Mouse (Mus musculus) liver, adult 2 months (tissue): ENCODE measurements at regions not wholly inside any gene's neighbourhood (a gene's known extent, or its start where the extent isn't known, plus 50 kb on each side); places are given as distances from the start of the nearest gene placed in this dataset.

Experiments used
- CTCF ChIP-seq: fragments of 200-500 bp; IDR thresholded peaks from 2 replicates; pipeline ENCODE4 v1.5.1; 2011; ENCODE audit warnings: low read depth, low read length, control low read depth
- POLR2A ChIP-seq: fragments of 200-500 bp; IDR thresholded peaks from 2 replicates; pipeline ENCODE4 v1.6.1; 2011; ENCODE audit warnings: low read length, control low read depth; ENCODE audit not compliant: insufficient read depth; ENCODE audit errors: extremely low read depth

DNA sequence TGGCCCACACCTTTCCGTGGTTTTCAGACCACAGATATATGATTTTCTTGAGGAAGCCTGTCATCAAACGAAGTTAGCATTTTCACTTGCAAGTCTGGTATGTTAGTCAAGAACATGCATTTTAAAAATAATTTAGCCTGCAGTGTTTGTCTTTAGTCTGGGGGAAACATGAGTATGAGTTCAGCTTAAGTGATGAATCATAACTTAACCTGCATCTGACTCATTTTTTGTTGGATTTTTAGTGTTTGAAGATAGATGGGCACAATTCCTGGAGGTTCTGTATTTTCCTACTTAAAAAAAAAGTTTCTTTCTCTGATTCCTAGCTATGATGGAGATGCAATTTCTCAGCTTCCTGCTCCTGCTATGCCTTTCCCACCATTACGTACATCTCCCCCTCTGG, 95.8 kb upstream of the 1700020N01Rik start:
- TF ChIP-seq CTCF, result no peak
- TF ChIP-seq POLR2A, result no peak
